Mouse (Mus musculus) kidney, adult 11 months (tissue): Measurements from ENCODE around the gene Necab2.
A peak's percentile ranks its signal among the peaks of the same experiment; 100 is the strongest.

Source experiments
- DNase-seq: peaks from one replicate; pipeline ENCODE4 v3.0.0; 2022

Gene Necab2

DNA sequence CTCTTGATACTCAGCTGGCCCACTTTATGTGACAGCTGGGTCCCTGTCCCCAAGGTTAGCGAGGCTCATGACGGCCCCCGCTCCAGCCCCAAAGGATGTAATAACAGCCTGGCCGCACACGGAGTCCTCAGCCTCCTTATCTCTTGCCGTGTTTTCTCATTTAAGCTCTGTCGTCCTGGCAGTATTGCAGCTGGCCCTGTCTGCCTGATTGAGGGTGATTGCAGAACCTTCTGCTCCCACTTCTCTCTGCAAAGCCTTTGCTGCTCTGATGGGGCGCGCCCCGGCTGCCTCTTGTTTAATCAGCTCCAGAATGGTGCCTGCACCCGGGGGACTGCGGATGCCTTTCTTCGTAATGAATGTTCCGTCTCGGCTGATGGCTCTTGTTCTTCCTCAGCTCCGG lies 13.2 kb downstream of the Necab2 start:
- no peak for DNase-seq

DNA sequence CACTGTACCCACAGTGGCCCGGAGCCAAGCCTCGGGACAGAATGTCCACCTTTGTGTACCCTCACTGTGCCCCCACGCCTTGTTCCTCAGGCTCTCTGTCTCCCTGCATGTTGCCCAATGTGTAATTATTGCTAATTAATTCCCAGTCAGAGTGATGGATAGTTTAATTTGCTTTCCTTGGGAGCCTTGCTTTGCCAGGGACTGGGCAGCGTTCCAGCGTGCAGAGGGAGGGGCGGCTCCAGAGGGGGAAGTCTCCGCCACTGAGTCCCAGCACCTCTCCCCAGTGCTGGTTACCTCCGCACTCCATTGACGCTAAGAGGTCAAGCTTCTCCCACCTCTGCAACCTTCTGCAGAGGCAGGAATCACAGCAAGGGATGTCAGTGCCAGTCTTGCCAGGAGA lies 14.8 kb downstream of the Necab2 start:
- no peak for DNase-seq

DNA sequence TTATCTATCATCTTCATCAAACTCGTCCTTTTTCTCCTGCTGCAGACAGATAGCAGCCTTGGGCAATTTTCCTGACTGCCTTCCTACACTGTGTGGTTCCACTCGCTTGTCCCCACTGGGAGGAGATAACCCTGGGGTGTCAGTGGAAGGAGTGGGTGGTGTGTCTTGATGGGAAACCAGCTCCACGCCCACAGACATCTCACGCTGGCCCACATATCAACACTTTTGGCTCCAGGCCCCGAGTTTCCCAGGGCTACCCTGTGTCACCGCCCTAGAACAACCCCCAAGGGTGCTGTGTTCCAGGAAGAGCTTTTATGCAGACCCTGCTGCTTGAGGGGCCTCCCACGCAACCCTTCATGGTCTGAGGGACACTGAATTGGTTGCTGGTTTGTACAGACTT lies 17.2 kb downstream of the Necab2 start:
- DNase-seq, result no peak

DNA sequence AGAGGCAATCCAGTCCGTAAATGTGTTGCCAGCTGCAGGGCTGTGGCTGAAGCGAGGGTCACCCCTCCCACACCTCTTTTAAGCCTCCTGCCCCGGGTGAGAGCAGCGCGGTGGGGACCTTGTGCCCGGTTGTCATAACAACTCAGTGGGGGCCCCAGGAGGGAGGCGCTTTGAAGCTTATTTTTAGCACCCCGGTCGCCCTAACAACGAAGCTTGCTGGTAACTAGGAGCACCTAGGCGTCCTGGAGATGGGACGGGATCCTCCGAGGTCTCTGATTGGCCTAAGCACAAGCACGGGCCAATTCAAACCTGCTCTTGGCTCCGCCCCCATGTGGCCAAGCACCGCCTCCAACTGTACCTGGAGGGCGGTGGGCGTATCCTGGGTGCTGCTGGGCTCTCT lies 19.6 kb downstream of the Necab2 start:
- no peak for DNase-seq

DNA sequence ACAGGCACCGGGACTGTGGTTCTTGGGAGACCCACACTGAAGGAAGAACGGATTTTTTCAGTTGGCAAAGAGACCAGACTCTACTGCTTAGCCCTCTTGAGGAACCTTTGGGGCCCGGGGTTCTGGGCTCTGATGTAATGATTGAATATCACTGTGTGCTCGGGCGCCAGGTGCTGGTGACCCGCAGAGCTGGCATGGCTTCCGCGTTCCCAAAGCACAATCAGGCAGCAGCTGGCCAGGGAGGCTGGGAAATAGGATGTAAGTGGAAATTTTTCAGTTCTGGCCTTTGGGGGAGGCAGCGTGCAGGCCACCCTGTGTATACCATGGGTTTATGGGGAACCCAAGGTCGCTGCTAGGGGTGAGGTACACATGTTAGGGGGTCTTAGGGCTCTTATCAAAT lies 20.3 kb downstream of the Necab2 start:
- no peak for DNase-seq

DNA sequence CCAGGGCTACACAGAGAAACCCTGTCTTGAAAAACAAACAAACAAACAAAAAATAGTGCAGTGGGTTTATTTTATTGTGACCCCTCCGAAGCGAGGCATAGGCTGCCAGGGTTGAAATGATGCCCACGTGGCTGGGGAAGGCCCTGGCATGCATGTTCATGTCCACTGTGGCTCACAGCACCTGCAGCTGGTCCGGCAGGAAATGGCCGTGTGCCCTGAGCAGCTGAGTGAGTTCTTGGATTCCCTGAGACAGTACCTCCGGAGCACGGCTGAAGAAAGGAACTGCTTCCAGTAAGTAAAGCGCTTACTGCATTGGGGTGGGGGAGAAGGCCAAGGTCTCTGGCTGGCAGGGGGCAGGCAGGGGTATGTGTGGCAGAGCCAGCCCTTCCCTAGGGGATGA lies 21.6 kb downstream of the Necab2 start:
- DNase-seq, result no peak

DNA sequence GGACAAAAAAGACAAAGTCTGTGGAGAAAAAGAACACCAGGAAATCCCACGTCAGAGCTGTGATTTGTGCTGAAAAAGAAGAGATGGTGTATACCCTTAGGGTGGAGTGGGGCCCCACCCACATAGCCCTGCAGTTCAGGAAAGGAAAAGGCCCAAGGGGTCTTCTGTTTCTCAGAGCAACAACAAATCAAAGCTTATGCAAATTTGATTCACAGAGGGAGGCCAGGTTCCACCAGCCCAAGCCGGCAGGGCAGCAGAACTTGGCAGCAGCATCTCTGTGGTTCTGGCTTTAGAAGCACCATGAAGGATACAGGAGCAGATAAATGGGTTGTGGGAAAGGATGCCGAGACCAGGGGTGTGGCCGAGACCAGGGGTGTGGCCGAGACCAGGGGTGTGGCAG lies 32.2 kb downstream of the Necab2 start:
- no peak for DNase-seq

DNA sequence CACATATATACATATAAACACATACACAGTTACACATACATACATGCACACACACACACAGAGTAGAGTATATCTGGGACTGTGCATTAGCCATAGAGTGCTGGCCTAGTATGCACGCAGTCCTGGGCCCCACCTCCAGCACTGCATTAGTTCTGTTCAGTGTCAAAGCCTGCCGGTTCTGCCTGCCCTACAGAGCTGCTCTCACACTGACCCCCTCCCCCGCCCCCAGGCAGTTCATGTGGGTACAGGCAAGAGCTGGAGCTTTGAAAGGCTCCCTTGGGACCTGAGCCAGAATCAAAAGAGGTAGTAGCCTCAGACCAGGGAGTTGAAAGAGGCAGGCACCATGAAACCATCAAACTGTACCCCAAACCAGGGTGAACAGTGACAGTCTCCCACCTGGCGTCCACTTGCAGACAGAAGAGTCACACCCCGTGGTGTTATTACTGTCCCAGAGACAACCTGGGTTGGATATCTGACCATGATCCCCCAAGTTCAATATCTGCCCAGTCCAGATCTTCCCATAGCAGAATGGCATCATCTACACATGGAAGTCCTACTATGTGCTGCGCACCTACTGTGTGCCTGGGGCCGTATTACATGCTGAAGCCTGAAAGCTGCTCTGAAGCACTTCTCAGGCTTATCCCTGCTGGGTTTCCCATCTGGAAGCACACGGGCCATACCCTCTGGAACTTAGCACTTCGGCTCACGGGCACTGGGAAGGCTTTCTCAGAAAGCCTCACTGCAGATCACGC lies 37.8 kb downstream of the Necab2 start:
- no peak for DNase-seq

DNA sequence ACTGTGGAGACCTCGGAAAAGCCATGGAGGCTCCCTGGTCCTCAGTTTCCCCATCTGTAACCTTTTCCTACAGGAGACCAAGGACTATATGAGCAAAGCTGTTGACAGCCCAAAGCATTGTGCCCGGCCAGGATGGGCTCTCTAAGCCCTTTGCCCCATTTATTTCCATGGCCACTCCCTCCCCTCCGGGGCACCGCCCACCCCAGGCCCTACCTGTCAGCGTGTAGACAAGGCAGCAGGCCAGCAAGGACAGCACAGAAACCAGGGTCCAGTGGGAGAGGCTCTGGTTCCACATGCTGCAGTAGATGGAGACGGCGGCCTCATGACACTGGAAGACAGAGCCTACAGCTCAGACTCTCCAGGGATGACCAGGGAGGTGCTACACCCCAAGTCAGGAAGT lies 40.6 kb downstream of the Necab2 start:
- DNase-seq, result peak; percentile 28

DNA sequence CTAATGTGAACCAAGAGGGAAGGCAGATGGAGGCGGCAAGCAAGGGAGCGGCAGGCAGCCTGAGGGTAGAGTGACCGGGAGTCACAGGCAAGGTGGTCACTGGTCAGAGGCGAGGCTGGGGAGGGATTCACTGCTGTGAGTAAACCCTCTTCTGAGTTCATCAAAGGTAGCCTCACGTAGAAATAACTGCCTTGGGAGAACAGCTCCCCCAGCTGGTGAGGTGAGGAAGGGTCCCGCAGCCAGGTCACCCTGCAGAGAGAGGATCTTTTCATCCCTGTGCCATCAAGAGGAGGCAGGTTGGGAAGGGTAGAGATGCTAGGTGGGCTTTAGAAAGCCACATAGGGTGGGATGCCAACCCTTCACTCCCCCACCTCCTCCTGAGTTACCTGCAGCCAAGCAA lies 50.3 kb downstream of the Necab2 start:
- peak; percentile 40 for DNase-seq

DNA sequence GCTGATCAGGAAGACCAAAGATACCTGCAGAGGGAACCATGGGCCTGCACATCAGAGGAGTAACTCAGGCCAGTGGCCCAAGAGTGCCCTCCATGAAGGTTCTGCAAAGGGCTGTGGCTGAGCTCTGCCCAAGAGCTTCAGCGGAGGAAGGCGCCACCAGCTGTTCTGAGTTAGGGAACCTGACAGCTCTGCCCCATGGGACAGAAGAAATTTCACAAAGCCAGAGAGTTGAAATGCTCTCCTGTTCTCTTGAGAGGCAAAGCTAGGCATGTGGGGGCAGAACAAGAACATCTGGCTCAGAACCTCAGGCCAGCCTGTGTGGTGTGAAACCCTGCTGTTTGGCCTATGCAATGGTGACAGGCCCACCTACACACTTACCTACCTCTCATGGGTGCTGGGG lies 53.3 kb downstream of the Necab2 start:
- DNase-seq, result no peak

DNA sequence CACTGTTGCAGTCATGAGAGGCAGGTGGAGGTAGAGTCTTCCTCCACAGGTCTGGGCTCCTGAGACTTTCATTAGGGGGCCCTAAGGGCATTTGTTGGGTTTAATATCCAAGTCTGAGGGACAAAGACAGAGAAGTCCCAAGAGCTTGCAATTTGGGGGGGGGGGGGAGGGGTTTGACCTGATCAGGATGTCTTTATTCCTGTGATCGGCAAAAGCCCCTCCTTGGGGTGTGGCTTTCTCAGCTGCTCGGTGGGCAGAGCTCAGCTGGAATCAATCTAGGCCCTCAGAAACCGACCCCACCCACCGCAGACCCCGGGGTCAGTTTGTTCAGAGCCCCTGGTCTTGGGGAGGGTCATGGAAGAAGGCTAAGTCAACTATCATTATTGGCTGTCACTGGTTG lies 55.1 kb downstream of the Necab2 start, which contains the start of gene Slc38a8:
Slc38a8 (minus strand) TSS at position 101 of the 400 bp plus-strand sequence.
- no peak for DNase-seq

DNA sequence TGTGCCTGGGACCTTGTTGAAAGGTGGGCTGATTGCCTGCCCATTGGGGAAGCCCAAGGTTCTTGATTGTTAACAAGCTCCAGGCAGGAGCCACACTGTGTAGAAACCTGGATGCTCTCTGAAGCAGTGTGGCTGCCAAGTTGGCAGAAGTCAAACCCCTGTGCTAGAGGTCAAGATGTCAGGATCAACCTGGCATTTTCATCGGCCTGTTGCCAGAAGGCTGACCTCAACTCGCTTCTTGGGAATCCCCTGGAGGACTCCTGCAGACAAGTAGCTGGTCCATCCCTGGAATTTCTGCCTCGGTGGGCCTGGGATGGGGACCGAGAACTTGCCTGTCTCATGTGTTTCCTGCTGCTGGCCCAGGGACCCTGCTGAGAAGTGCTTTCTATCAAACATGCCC lies 55.6 kb downstream of the Necab2 start:
- no peak for DNase-seq

DNA sequence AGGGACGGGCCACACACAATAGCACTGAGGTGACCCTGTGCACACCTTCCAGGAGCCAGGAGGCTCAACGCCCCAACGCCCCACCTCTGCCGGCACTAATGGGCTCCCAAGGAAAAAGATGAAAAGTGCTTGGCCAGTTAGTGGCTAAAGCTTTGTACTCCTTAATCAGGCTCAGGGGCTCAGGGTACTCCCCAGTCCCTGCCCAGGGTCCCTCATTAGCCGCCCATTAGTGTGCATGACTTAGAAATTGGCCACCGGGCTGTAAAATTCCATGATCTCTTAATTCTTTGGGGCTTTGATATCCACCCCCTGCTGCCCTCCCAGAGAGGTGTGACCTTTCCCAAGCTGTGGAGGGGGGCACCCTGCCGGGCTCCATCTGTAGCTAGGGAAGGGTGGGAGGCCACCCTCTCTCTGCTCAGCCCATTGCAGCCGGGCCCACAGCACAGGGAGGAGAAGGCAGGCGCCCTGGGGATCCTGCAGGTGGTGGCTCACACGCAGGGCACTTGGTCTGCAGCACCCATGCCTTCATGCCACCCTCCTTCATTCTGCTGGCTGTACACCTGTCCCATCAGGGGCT lies 56.8 kb downstream of the Necab2 start:
- no peak for DNase-seq

DNA sequence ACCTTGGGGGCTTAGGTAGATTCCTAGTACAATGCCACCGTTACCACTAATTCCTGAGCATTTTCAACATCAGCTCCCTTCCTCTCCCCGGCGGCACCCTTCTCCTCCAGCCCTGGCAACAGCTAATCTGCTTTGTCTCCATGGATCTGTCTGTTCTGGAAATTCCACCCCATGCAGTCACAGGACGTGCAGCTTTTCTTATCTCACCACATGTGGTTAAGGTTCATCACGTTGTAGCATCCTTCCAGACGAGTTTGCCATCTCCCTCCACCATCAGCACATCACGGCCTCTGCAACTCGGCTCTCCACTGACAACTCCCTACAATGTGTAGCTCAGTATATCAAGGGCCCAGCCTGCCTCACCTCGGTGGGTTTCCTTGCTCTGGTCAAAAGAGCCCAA lies 59.0 kb downstream of the Necab2 start:
- no peak for DNase-seq

DNA sequence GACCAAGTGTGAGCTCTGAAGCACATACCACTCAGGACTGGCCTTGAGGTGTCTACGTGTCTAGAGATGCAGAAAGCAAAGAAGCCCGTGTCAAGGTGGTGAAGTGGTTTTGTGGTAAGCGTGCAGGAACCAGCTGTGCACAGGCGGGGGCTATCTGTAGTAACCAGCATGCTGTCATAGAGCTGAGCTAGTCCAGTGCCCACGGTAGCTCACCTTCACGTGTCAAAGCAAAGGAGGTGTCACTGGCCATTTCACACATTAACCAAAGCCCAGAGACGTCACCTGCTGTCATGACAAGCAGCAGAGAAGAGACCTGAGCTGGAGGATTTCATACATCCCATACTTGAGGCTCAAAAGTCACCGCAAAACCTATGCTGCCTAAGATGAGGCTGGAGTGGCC lies 59.6 kb downstream of the Necab2 start:
- DNase-seq, result no peak

DNA sequence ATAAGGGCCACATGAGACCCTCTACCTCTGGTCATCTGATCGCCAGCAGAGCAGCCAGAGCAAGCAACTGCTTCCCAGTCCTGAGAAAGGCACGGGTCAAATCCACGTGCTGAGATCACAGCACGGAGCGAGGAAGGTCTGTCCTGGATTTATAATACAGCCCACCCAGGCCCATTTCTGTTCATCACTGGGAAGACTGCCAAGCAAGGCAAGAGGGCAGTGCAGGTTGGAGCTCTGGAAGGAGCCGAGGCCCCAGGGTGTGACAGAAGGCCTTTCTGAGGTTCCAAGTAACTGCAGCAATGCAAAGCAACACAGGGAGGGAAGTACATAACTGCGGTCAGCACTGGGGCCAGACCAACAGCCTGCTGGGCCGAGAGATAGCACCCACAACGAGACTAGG lies 64.0 kb downstream of the Necab2 start:
- DNase-seq, result no peak

DNA sequence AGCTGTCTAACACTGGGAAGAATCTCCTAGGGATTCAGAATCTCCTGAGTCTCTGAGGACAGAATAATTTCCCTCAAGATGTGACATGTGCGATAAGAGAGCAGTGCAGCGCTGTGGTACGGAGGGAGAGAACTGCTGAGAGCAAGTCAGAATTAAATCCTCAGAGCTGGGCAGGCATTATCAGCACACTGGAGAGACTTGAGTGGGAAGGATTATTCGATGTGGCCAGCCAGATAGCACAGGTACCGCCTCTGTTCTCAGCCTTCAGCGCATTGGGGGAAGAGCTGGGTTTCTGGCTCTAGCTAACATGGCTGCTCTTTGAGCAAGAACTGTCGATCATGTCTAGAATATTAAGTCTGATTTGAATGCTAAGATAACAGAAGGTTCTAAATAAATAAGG lies 65.2 kb downstream of the Necab2 start:
- DNase-seq, result no peak

DNA sequence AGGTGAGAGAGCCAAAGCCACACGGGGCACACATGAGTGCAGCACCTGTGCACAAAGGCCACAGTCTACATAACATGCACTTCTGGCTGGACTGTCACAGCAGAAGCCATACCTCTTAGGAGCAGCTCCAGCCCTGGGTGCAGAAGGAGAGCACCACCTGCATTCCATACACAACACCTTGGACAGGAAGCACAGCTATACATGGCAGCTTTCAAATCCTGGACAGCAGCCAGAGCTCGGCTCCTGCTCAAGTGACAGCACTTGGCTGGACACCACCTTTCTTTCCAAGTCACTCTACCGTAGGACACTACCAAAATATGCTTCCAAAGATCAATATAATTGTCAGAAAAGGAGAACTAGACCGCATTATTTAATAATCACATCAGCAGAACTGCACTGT lies 66.9 kb downstream of the Necab2 start:
- no peak for DNase-seq

DNA sequence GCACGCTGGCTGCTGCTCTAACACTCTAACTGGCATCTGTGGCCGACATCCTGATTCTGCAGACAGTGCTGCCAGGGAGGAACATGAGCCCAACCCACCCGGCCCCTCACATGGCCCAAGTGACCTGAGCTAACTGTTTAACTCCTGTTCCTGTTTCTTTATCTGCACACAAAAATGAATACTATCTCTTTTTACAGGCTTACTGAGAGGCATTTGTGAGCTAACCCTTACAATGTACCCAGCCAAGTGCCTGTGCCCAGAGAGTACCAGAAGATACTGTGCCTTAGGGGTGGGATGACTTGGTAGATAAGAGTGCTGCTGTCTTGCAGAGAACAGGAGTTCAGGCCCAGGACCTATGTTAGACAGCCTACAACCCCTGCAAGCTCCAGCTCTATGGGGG lies 68.4 kb downstream of the Necab2 start:
- DNase-seq, result no peak

DNA sequence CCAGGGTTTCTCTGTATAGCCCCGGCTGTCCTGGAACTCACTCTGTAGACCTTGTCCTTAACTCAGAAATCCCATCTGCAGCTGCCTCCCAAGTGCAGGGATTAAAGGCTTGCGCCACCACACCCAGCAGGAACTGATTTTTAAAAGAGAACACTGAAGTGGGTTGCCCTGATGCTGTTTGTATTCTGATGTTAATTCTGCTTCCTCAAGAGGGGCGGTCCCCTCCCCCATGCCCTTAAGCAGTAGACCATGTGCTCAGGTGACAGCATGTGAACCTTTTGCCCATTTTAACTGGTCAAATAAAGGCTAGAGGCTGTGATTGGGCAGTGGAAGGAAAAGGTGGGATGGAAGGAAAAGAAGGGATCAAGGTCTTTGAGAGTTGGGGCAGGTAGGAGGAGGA lies 69.2 kb downstream of the Necab2 start:
- DNase-seq, result no peak

DNA sequence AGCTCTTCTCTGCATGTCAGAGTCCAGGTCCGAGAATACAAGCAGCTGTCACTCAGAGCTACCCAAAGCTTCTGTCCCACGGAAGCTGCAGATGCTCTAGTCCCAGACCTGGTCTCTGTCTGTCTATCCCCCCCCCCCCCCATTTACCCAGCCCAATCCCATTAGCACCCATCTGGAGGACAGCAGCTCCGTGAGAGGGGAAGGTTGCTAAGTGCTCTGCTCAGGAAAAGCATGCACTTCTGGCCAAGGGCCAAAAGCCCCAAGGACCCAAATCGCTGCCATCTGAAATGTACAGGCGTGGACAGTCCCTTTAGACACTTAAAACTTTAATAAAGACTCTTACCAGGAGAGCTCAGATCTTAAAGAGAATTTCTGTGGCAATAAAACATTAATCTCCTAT lies 70.2 kb downstream of the Necab2 start:
- no peak for DNase-seq

DNA sequence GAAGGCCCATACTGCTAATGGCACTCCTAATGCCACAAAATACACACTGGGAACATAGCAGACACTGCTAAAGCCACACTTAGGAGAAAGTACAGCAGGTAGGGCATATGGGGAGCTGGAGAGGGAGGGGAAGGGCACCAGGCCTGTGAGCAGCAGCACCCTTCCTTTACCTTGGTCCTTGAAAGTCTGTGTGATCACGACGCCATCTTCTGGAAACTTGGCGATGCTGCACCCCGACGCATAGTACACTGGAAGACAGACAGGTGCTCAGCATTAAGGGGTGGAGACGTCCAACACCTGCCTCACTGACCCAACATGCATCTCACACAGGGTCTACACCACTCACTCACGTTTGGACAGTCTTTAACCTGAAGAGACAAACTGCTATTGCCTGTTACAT lies 73.6 kb downstream of the Necab2 start:
- DNase-seq, result no peak
